Comparison of ENCODE assay signal across 9 mouse cellular contexts in the genomic region with DNA sequence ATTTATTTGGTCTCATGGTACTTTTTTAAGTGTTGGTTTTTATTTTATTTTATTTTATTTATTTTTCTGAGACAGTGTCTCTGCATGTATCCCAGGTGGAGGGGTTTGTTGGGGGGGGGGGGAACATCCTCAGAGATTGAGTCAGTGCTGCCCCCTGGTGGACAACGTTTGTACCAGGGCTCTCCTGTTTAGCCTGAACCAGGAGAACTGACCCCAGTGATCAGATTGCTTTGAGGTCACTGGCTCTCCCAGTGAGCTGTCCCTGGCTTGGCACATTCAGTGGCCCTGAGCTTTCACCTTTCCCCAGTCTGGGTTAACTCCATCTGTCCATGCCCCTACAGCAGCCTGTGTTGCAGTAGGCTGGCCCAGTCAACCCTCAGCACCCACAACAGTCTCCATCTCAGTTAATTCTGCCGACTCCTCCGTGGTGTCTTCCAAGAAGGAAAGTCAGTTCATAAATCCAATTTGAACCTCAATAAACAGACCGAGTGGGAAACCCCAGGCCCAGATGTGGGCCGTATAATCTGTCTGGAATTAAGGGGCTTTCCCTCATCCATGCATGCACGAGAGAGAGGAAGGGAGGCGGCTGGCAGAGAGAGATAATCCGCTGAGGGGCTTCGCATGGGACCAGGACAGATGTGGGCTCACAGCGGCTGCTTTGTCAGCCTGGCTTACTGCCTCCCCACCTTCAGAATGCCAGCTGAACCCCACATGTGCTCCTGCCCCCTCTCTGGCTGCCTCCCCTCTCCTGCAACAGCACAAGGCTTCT. TPM values are rescaled to one million over a fixed set of nuclear protein-coding genes. Genes with fewer than 3 reads are reported as not detected.
A peak's percentile ranks its signal among the peaks of the same experiment; 100 is the strongest.
DNase-seq lines count a peak whose midpoint lies in the region; ATAC-seq and TF ChIP-seq lines count a peak whose summit lies in the region.
"Had no signal": no experiment of that assay in that cellular context is flagged by ENCODE, and none has a peak within 500 bp of the region (broad histone marks: within the 10 kb centered on the region; RNA-seq: fewer than 3 reads in every experiment).

No protein-coding gene starts in this region.

- peak; percentile 72 for TF ChIP-seq CTCF in midbrain, postnatal 0 days (IDR thresholded peaks at IDR 0.05)

- 0 out of 2 replicates have a peak, but pooled peaks have one; percentile 20 for ATAC-seq in intestine, embryonic 14.5 days (replicated peaks; ENCODE audit: low FRiP score, low TSS enrichment, low read depth)
- no peak for ATAC-seq in intestine, embryonic 15.5 days
- 0 out of 2 replicates have a peak, but pooled peaks have one; percentile 41 for ATAC-seq in embryonic facial prominence, embryonic 15.5 days (ENCODE audit: insufficient number of reproducible peaks, low FRiP score, low TSS enrichment, low read depth)
- ATAC-seq in hindbrain, embryonic 14.5 days (ENCODE audit: low FRiP score), result peak; percentile 42; the same call in 1 of the 2 replicates
- ATAC-seq in midbrain, postnatal 0 days (ENCODE audit: low FRiP score), result no peak
- ATAC-seq in megakaryocyte progenitor cell, adult 5-6 weeks (replicated peaks; ENCODE audit: poor library complexity), result no peak

- H3K4me2 ChIP-seq in intestine, embryonic 14.5 days (ENCODE audit: low read length), result no peak overlapping the region
- no peak overlapping the region for H3K4me2 ChIP-seq in intestine, embryonic 15.5 days (replicated peaks)
- H3K4me2 ChIP-seq in embryonic facial prominence, embryonic 15.5 days (replicated peaks), result no peak overlapping the region
- no peak overlapping the region for H3K4me2 ChIP-seq in hindbrain, embryonic 14.5 days (replicated peaks)
- no peak overlapping the region for H3K4me2 ChIP-seq in midbrain, postnatal 0 days (ENCODE audit: low read depth, low read length, poor library complexity, severe bottlenecking)

- no peak overlapping the region for H3K9ac ChIP-seq in intestine, embryonic 14.5 days (ENCODE audit: low read length)
- no peak overlapping the region for H3K9ac ChIP-seq in intestine, embryonic 15.5 days
- H3K9ac ChIP-seq in embryonic facial prominence, embryonic 15.5 days, result no peak overlapping the region
- H3K9ac ChIP-seq in hindbrain, embryonic 14.5 days, result no peak overlapping the region
- H3K9ac ChIP-seq in midbrain, postnatal 0 days (replicated peaks; ENCODE audit: low read length, poor library complexity, severe bottlenecking), result no peak overlapping the region

- H3K4me1 ChIP-seq in intestine, embryonic 14.5 days (replicated peaks; ENCODE audit: control insufficient read depth, insufficient read depth, low read length), result no peaks in the 10 kb centered on the region
- no peaks in the 10 kb centered on the region for H3K4me1 ChIP-seq in intestine, embryonic 15.5 days (replicated peaks)
- H3K4me1 ChIP-seq in embryonic facial prominence, embryonic 15.5 days, result peaks cover 15% of the 10 kb centered on the region; the same call in 1 of the 2 replicates
- H3K4me1 ChIP-seq in hindbrain, embryonic 14.5 days (replicated peaks; ENCODE audit: control insufficient read depth, insufficient read depth, low read length), result no peaks in the 10 kb centered on the region
- H3K4me1 ChIP-seq in midbrain, postnatal 0 days (ENCODE audit: insufficient read depth, low read length), result no peaks in the 10 kb centered on the region

- H3K27ac ChIP-seq in intestine, embryonic 14.5 days (ENCODE audit: low read depth), result no peak overlapping the region
- H3K27ac ChIP-seq in intestine, embryonic 15.5 days, result no peak overlapping the region
- no peak overlapping the region for H3K27ac ChIP-seq in embryonic facial prominence, embryonic 15.5 days (replicated peaks)
- H3K27ac ChIP-seq in hindbrain, embryonic 14.5 days, result no peak overlapping the region
- no peak overlapping the region for H3K27ac ChIP-seq in midbrain, postnatal 0 days (ENCODE audit: low read depth, low read length)

- peak; percentile 82 for DNase-seq in intestine, embryonic 14.5 days (ENCODE audit: low spot score)
- DNase-seq in adrenal gland, adult 8-10 months, result peak; percentile 45
- peak; percentile 46 for DNase-seq in hindbrain, embryonic 14.5 days (ENCODE audit: low spot score)
- peak; percentile 29 to 41 for DNase-seq in left cerebral cortex, postnatal 36 days (ENCODE audit: low spot score in 2 of 2)
- peak; percentile 67 for DNase-seq in midbrain, postnatal 0 days (ENCODE audit: low spot score)

- intact Hi-C loops in left cerebral cortex, postnatal 36 days (cut with DNase I), result loop anchor here (5.0 kb wide), 1 partner anchor 106 kb away; no protein-coding TSS in a partner anchor

- peaks cover 26% of the 10 kb centered on the region for H3K27me3 ChIP-seq in intestine, embryonic 14.5 days (replicated peaks; ENCODE audit: control insufficient read depth, insufficient read depth, low read length)
- H3K27me3 ChIP-seq in intestine, embryonic 15.5 days (replicated peaks), result peaks cover 19% of the 10 kb centered on the region; the same call in 1 of the 2 replicates
- peaks cover 27% of the 10 kb centered on the region for H3K27me3 ChIP-seq in embryonic facial prominence, embryonic 15.5 days
- H3K27me3 ChIP-seq in hindbrain, embryonic 14.5 days (ENCODE audit: control insufficient read depth, insufficient read depth, low read length), result no peaks in the 10 kb centered on the region
- no peaks in the 10 kb centered on the region for H3K27me3 ChIP-seq in midbrain, postnatal 0 days (ENCODE audit: insufficient read depth, low read length)

- H3K36me3 ChIP-seq in intestine, embryonic 14.5 days (ENCODE audit: control insufficient read depth, insufficient read depth, low read length), result no peaks in the 10 kb centered on the region
- H3K36me3 ChIP-seq in intestine, embryonic 15.5 days, result no peaks in the 10 kb centered on the region
- no peaks in the 10 kb centered on the region; the same call in 1 of the 2 replicates for H3K36me3 ChIP-seq in embryonic facial prominence, embryonic 15.5 days
- H3K36me3 ChIP-seq in hindbrain, embryonic 14.5 days (replicated peaks; ENCODE audit: control insufficient read depth, insufficient read depth), result no peaks in the 10 kb centered on the region
- no peaks in the 10 kb centered on the region for H3K36me3 ChIP-seq in midbrain, postnatal 0 days (ENCODE audit: insufficient read depth, low read length)

- WGBS in intestine, embryonic 14.5 days, result 65% methylated on average over 10 of the region's 10 CpGs
- WGBS in intestine, embryonic 15.5 days, result 63% methylated on average over 10 of the region's 10 CpGs
- WGBS in embryonic facial prominence, embryonic 15.5 days, result 36% methylated on average over 10 of the region's 10 CpGs
- 72% methylated on average over 10 of the region's 10 CpGs for WGBS in hindbrain, embryonic 14.5 days
- WGBS in midbrain, postnatal 0 days, result 62% methylated on average over 10 of the region's 10 CpGs

- no peaks in the 10 kb centered on the region for H3K9me3 ChIP-seq in intestine, embryonic 14.5 days (ENCODE audit: control insufficient read depth, low read length)
- H3K9me3 ChIP-seq in intestine, embryonic 15.5 days, result no peaks in the 10 kb centered on the region
- H3K9me3 ChIP-seq in embryonic facial prominence, embryonic 15.5 days (replicated peaks), result no peaks in the 10 kb centered on the region
- no peaks in the 10 kb centered on the region for H3K9me3 ChIP-seq in hindbrain, embryonic 14.5 days (ENCODE audit: control insufficient read depth, low read length)
- no peaks in the 10 kb centered on the region for H3K9me3 ChIP-seq in midbrain, postnatal 0 days (ENCODE audit: low read length)

- no peak overlapping the region for H3K4me3 ChIP-seq in intestine, embryonic 14.5 days (ENCODE audit: low read depth, low read length)
- H3K4me3 ChIP-seq in intestine, embryonic 15.5 days (replicated peaks), result no peak overlapping the region
- no peak overlapping the region for H3K4me3 ChIP-seq in embryonic facial prominence, embryonic 15.5 days (replicated peaks)
- no peak overlapping the region for H3K4me3 ChIP-seq in hindbrain, embryonic 14.5 days (replicated peaks; ENCODE audit: low read length)
- no peak overlapping the region for H3K4me3 ChIP-seq in midbrain, postnatal 0 days (ENCODE audit: low read depth, low read length)

RNA-seq across cellular contexts. Expression of gene Gdf2, which starts 7.7 kb away (rescaled TPM):
- 0.05 TPM in 2 replicates for polyA plus RNA-seq in intestine, embryonic 14.5 days (2014; fragmentation: Nextera tagmentation; extraction: Ambion mirVana)
- 0.34 and 0.45 TPM in 2 replicates for polyA plus RNA-seq in intestine, embryonic 15.5 days (2015; fragmentation: Nextera tagmentation; extraction: Ambion mirVana)
- not detected for total RNA-seq in adrenal gland, adult 8-10 months (2022)
- not detected in 2 replicates for polyA plus RNA-seq in embryonic facial prominence, embryonic 15.5 days (2015; fragmentation: Nextera tagmentation; extraction: Ambion mirVana)
- 0.08 TPM in 1 of 2 replicates, not detected in the other for polyA plus RNA-seq in hindbrain, embryonic 14.5 days (2014; fragmentation: Nextera tagmentation; extraction: Ambion mirVana)
- not detected for total RNA-seq in left cerebral cortex, postnatal 36 days (2021)
- 0.09 and 0.11 TPM in 2 replicates for total RNA-seq in midbrain, postnatal 0 days (2014; rRNA removed)
- not detected in 2 replicates for polyA plus RNA-seq in midbrain, postnatal 0 days (2015; fragmentation: Nextera tagmentation; extraction: Ambion mirVana)
- total RNA-seq in megakaryocyte progenitor cell, adult 5-6 weeks (2015), result not detected in 2 replicates
- not detected in 2 replicates for total RNA-seq in megakaryocyte progenitor cell, adult 5-6 weeks (2017)
- total RNA-seq: hematopoietic stem cell, adult 5-6 weeks had no signal

RNA-seq across cellular contexts. Expression of gene Gdf10, which starts 9.7 kb away (rescaled TPM):
- 8.8 and 9.4 TPM in 2 replicates for polyA plus RNA-seq in intestine, embryonic 14.5 days (2014; fragmentation: Nextera tagmentation; extraction: Ambion mirVana)
- 7.1 and 9.4 TPM in 2 replicates for polyA plus RNA-seq in intestine, embryonic 15.5 days (2015; fragmentation: Nextera tagmentation; extraction: Ambion mirVana)
- 10 to 100 TPM in 3 of 4 experiments, 1 to 10 TPM in 1; 9.9 to 18.5 (median 13.3) TPM for total RNA-seq in adrenal gland, adult 8-10 months (2022)
- 32.1 and 37.0 TPM in 2 replicates for polyA plus RNA-seq in embryonic facial prominence, embryonic 15.5 days (2015; fragmentation: Nextera tagmentation; extraction: Ambion mirVana)
- polyA plus RNA-seq in hindbrain, embryonic 14.5 days (2014; fragmentation: Nextera tagmentation; extraction: Ambion mirVana), result 8.0 and 11.4 TPM in 2 replicates
- total RNA-seq in left cerebral cortex, postnatal 36 days (2021), result 1 to 10 TPM; 3.7 TPM
- total RNA-seq in midbrain, postnatal 0 days (2014; rRNA removed), result 5.3 and 13.3 TPM in 2 replicates
- 3.2 and 3.7 TPM in 2 replicates for polyA plus RNA-seq in midbrain, postnatal 0 days (2015; fragmentation: Nextera tagmentation; extraction: Ambion mirVana)
- total RNA-seq in megakaryocyte progenitor cell, adult 5-6 weeks (2015), result not detected in 2 replicates
- not detected in 2 replicates for total RNA-seq in megakaryocyte progenitor cell, adult 5-6 weeks (2017)
- total RNA-seq: hematopoietic stem cell, adult 5-6 weeks had no signal

RNA-seq across cellular contexts. Expression of gene Rbp3, which starts 20.7 kb away (rescaled TPM):
- not detected in 2 replicates for polyA plus RNA-seq in intestine, embryonic 14.5 days (2014; fragmentation: Nextera tagmentation; extraction: Ambion mirVana)
- not detected in 2 replicates for polyA plus RNA-seq in intestine, embryonic 15.5 days (2015; fragmentation: Nextera tagmentation; extraction: Ambion mirVana)
- total RNA-seq in adrenal gland, adult 8-10 months (2022), result not detected
- 0.04 TPM in 1 of 2 replicates, not detected in the other for polyA plus RNA-seq in embryonic facial prominence, embryonic 15.5 days (2015; fragmentation: Nextera tagmentation; extraction: Ambion mirVana)
- polyA plus RNA-seq in hindbrain, embryonic 14.5 days (2014; fragmentation: Nextera tagmentation; extraction: Ambion mirVana), result not detected in 2 replicates
- total RNA-seq in left cerebral cortex, postnatal 36 days (2021), result under 1 TPM in 1 of 2 experiments, not detected in 1; 0.05 TPM
- 0.16 and 0.47 TPM in 2 replicates for total RNA-seq in midbrain, postnatal 0 days (2014; rRNA removed)
- polyA plus RNA-seq in midbrain, postnatal 0 days (2015; fragmentation: Nextera tagmentation; extraction: Ambion mirVana), result 0.07 and 0.31 TPM in 2 replicates
- total RNA-seq in megakaryocyte progenitor cell, adult 5-6 weeks (2015), result not detected in 2 replicates
- not detected in 2 replicates for total RNA-seq in megakaryocyte progenitor cell, adult 5-6 weeks (2017)
- total RNA-seq: hematopoietic stem cell, adult 5-6 weeks had no signal

RNA-seq across cellular contexts. Expression of gene Zfp488, which starts 45.4 kb away (rescaled TPM):
- polyA plus RNA-seq in intestine, embryonic 14.5 days (2014; fragmentation: Nextera tagmentation; extraction: Ambion mirVana), result 0.50 and 0.60 TPM in 2 replicates
- polyA plus RNA-seq in intestine, embryonic 15.5 days (2015; fragmentation: Nextera tagmentation; extraction: Ambion mirVana), result 0.18 and 0.20 TPM in 2 replicates
- total RNA-seq in adrenal gland, adult 8-10 months (2022), result under 1 TPM in 3 of 4 experiments, not detected in 1; 0.07 to 0.22 (median 0.08) TPM
- polyA plus RNA-seq in embryonic facial prominence, embryonic 15.5 days (2015; fragmentation: Nextera tagmentation; extraction: Ambion mirVana), result 0.32 and 0.33 TPM in 2 replicates
- polyA plus RNA-seq in hindbrain, embryonic 14.5 days (2014; fragmentation: Nextera tagmentation; extraction: Ambion mirVana), result 0.78 and 0.85 TPM in 2 replicates
- 1 to 10 TPM; 3.7 to 4.0 TPM for total RNA-seq in left cerebral cortex, postnatal 36 days (2021)
- 4.7 and 4.9 TPM in 2 replicates for total RNA-seq in midbrain, postnatal 0 days (2014; rRNA removed)
- polyA plus RNA-seq in midbrain, postnatal 0 days (2015; fragmentation: Nextera tagmentation; extraction: Ambion mirVana), result 0.80 and 0.98 TPM in 2 replicates
- total RNA-seq in megakaryocyte progenitor cell, adult 5-6 weeks (2015), result 0.05 TPM in 1 of 2 replicates, not detected in the other
- total RNA-seq in megakaryocyte progenitor cell, adult 5-6 weeks (2017), result not detected in 2 replicates
- total RNA-seq: hematopoietic stem cell, adult 5-6 weeks had no signal

Comparison
In these comparisons a context has a peak if more than half of its experiments do, and no peak if none do; other contexts are left out.
1. ATAC-seq: peak in intestine, embryonic 14.5 days (single experiment), embryonic facial prominence, embryonic 15.5 days (single experiment) and hindbrain, embryonic 14.5 days (single experiment); none in intestine, embryonic 15.5 days (single experiment), midbrain, postnatal 0 days (single experiment) and megakaryocyte progenitor cell, adult 5-6 weeks (single experiment).
2. Peak in every context shown above with its lines, with median percentiles within 50 percentile points of each other: DNase-seq.